In genomic region chr1:74386714-74387385, GRCm38 (mm10) we compare ENCODE assay signal across 8 mouse cellular contexts. TPM values are rescaled to one million over a fixed set of nuclear protein-coding genes. Genes with fewer than 3 reads are reported as not detected.
DNase-seq lines count a peak whose midpoint lies in the region; ATAC-seq lines count a peak whose summit lies in the region.

No protein-coding gene starts in this region.

- no peaks in the 10 kb centered on the region for H3K36me3 ChIP-seq in hindbrain, embryonic 10.5 days

- DNase-seq in MN1 (ENCODE audit: low spot score) = peak; percentile 95
- peak; percentile 95 for DNase-seq in cerebellum, adult 9-10 months
- DNase-seq in hindbrain, embryonic 10.5 days (ENCODE audit: low spot score) = peak; percentile 96
- DNase-seq in layer of hippocampus, postnatal 10 days (ENCODE audit: low spot score in 2 of 2) = peak; percentile 95 to 96
- DNase-seq in lung, postnatal 10 days = peak; percentile 97
- peak; percentile 94 for DNase-seq in ovary, postnatal 36 days (ENCODE audit: low spot score)
- peak; percentile 97 for DNase-seq in thymus, postnatal 25 days

- H3K27me3 ChIP-seq in hindbrain, embryonic 10.5 days (ENCODE audit: insufficient read depth, poor library complexity, severe bottlenecking) = peaks cover 25% of the 10 kb centered on the region

- no peaks in the 10 kb centered on the region for H3K9me3 ChIP-seq in hindbrain, embryonic 10.5 days

- H3K4me3 ChIP-seq in hindbrain, embryonic 10.5 days = peak overlapping the region; percentile 68

- peaks cover 33% of the 10 kb centered on the region for H3K4me1 ChIP-seq in hindbrain, embryonic 10.5 days (replicated peaks)

- under 1% methylated on average over 26 of the region's 26 CpGs for WGBS in hindbrain, embryonic 10.5 days

- ATAC-seq in frontal cortex, adult (ENCODE audit: low TSS enrichment) = peak; percentile 85

- H3K27ac ChIP-seq in hindbrain, embryonic 10.5 days = peak overlapping the region; percentile 95

RNA-seq across cellular contexts. Expression of gene Ctdsp1, which starts 4.5 kb away (rescaled TPM):
- 34.3 and 35.7 TPM in 2 replicates for polyA plus RNA-seq in hindbrain, embryonic 10.5 days (2016; fragmentation: Nextera tagmentation; extraction: Ambion mirVana)
- 10 to 100 TPM; 23.8 to 27.2 TPM for total RNA-seq in layer of hippocampus, postnatal 10 days (2021)

RNA-seq across cellular contexts. Expression of gene Slc11a1, which starts 11.9 kb away (rescaled TPM):
- polyA plus RNA-seq in hindbrain, embryonic 10.5 days (2016; fragmentation: Nextera tagmentation; extraction: Ambion mirVana) = 1.8 and 3.0 TPM in 2 replicates
- 1 to 10 TPM; 2.0 to 3.0 TPM for total RNA-seq in layer of hippocampus, postnatal 10 days (2021)

RNA-seq across cellular contexts. Expression of gene Vil1, which starts 22.3 kb away (rescaled TPM):
- polyA plus RNA-seq in hindbrain, embryonic 10.5 days (2016; fragmentation: Nextera tagmentation; extraction: Ambion mirVana) = 0.21 and 0.24 TPM in 2 replicates
- 1 to 10 TPM in 1 of 2 experiments, under 1 TPM in 1; 0.31 to 1.2 TPM for total RNA-seq in layer of hippocampus, postnatal 10 days (2021)

RNA-seq across cellular contexts. Expression of gene Catip, which starts 24.9 kb away (rescaled TPM):
- 0.37 and 1.4 TPM in 2 replicates for polyA plus RNA-seq in hindbrain, embryonic 10.5 days (2016; fragmentation: Nextera tagmentation; extraction: Ambion mirVana)
- 1 to 10 TPM; 1.2 to 1.7 TPM for total RNA-seq in layer of hippocampus, postnatal 10 days (2021)

Comparison
In these comparisons a context has a peak if more than half of its experiments do, and no peak if none do; other contexts are left out.
1. Peak in every context shown above with its lines: DNase-seq, ATAC-seq, H3K4me3 ChIP-seq and H3K27ac ChIP-seq.